Mouse (Mus musculus): ENCODE results near the gene Olfr524. TPM values are rescaled to one million over a fixed set of nuclear protein-coding genes. Genes with fewer than 3 reads are reported as not detected.

Olfr524 gene
- polyA plus RNA-seq, 1 experiment from 2014 or later, result not detected

DNA sequence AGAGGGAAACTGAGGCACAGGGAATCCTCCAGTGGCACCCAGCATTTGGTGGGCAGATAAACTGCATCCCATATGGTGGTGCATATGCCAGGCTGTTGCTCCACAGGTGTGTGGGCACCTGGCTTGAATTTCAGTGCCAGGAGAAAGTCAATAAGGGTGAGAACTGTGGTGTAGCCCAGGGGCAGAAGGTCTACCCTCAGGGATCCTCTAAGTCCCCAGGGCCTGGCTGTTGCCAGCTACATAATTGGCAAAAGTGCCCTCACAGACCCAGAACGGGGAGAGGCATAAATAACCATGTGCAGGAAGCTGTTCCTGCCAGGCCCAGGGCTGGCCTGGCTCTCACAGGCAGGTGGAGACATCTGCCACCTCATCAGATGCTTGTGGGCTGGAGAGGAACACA is 32.8 kb downstream of the Olfr524 start, which contains the start of gene Olfr523:
Gene Olfr523 (plus strand): TSS at position 282 of the 400 bp plus-strand sequence.
- WGBS, result 53% methylated on average over 1 of the region's 1 CpGs
- Histone ChIP-seq H3K4me1 (ENCODE audit: control insufficient read depth, insufficient read depth, low read length) (no peaks in the 10 kb centered on the region), H3K4me2 (replicated peaks; ENCODE audit: low read depth, low read length) (no peak within 1 kb of the TSS), H3K9ac (replicated peaks; ENCODE audit: low read depth, low read length) (no peak within 1 kb of the TSS), H3K27me3 (ENCODE audit: control insufficient read depth, insufficient read depth, low read length) (no peaks in the 10 kb centered on the region), H3K36me3 (ENCODE audit: control insufficient read depth, insufficient read depth, low read length) (no peaks in the 10 kb centered on the region), H3K9me3 (ENCODE audit: control insufficient read depth, low read depth, low read length) (no peaks in the 10 kb centered on the region), H3K27ac (ENCODE audit: low read length) (no peak within 1 kb of the TSS), H3K4me3 (ENCODE audit: low read depth, low read length) (no peak within 1 kb of the TSS)
- ATAC-seq (ENCODE audit: insufficient number of reproducible peaks, insufficient read depth, low FRiP score, low read depth), result no peak

DNA sequence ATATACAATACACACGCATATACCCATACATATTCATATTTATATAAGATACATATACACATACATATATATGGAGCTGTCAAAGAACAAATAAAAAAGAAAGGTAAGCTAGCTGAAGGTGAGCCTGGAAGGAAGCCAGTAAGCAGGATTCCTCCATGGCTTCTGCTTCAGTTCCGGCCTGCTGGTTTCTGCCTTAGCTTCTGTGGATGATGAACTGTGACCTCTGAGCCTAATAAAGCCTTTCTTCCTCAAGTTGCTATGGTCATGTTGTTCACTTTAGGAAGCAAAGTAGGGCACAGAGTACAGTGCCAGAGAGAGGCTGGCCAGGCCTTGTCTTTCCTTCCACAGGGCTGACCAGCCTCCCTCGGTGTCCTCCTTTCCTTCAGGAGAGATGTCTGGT is 34.9 kb downstream of the Olfr524 start:
- Histone ChIP-seq H3K4me3 (ENCODE audit: low read depth, low read length) (no peak overlapping the region), H3K4me1 (ENCODE audit: control insufficient read depth, insufficient read depth, low read length) (no peaks in the 10 kb centered on the region), H3K4me2 (replicated peaks; ENCODE audit: low read depth, low read length) (no peak overlapping the region), H3K27me3 (ENCODE audit: control insufficient read depth, insufficient read depth, low read length) (no peaks in the 10 kb centered on the region), H3K9ac (replicated peaks; ENCODE audit: low read depth, low read length) (no peak overlapping the region), H3K36me3 (ENCODE audit: control insufficient read depth, insufficient read depth, low read length) (no peaks in the 10 kb centered on the region), H3K27ac (ENCODE audit: low read length) (no peak overlapping the region), H3K9me3 (ENCODE audit: control insufficient read depth, low read depth, low read length) (no peaks in the 10 kb centered on the region)
- 92% methylated on average over 3 of the region's 3 CpGs for WGBS
- no peak for ATAC-seq (ENCODE audit: insufficient number of reproducible peaks, insufficient read depth, low FRiP score, low read depth)

DNA sequence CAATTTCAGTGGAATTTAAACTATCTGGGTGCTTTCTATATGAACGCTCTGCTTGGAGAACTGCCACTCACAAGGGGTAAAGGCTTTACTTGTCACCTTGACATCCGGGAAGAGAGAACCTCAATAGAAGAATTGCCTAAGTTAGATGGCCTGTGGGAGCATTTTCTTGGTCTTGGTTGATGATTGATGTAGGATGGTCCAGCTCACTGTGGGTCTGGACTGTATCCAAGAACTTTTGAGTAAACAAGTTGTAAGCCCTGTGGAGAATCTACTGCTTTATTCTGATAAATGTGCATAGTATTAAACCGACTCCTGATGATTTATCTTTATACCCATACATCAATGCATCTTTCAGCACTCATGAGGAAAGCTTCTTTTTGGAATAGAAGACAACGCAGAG is 36.4 kb downstream of the Olfr524 start:
- no peak overlapping the region for H3K4me3 ChIP-seq (ENCODE audit: low read depth, low read length)
- no peaks in the 10 kb centered on the region for H3K9me3 ChIP-seq (ENCODE audit: control insufficient read depth, low read depth, low read length)
- no peaks in the 10 kb centered on the region for H3K27me3 ChIP-seq (ENCODE audit: control insufficient read depth, insufficient read depth, low read length)
- no peaks in the 10 kb centered on the region for H3K4me1 ChIP-seq (ENCODE audit: control insufficient read depth, insufficient read depth, low read length)
- no peak for ATAC-seq (ENCODE audit: insufficient number of reproducible peaks, insufficient read depth, low FRiP score, low read depth)
- no peak overlapping the region for H3K9ac ChIP-seq (replicated peaks; ENCODE audit: low read depth, low read length)
- no peak overlapping the region for H3K4me2 ChIP-seq (replicated peaks; ENCODE audit: low read depth, low read length)
- no peaks in the 10 kb centered on the region for H3K36me3 ChIP-seq (ENCODE audit: control insufficient read depth, insufficient read depth, low read length)
- no peak overlapping the region for H3K27ac ChIP-seq (ENCODE audit: low read length)
- WGBS, result 45% methylated on average over 4 of the region's 4 CpGs

DNA sequence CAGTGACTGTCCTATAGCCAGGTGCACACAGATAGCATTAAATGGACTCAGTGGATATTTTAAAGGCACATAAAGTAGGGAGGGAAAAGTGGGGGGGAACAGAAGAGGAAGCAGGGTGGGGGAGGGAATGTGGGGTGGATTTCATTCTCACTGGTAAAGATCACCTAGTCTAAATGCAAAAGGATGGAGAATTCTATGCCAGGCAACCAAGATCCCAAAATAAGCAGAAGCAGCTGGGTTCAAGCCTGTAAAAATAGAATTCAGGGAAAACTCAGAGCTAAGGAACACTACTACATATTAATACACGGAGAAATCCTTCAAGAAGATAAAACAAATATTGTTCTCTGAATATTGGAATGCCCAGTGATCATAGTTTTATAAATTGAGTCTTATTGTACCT is 37.8 kb downstream of the Olfr524 start:
- Histone ChIP-seq H3K4me1 (ENCODE audit: control insufficient read depth, insufficient read depth, low read length) (no peaks in the 10 kb centered on the region), H3K9ac (replicated peaks; ENCODE audit: low read depth, low read length) (no peak overlapping the region), H3K36me3 (ENCODE audit: control insufficient read depth, insufficient read depth, low read length) (no peaks in the 10 kb centered on the region), H3K4me3 (ENCODE audit: low read depth, low read length) (no peak overlapping the region), H3K4me2 (replicated peaks; ENCODE audit: low read depth, low read length) (no peak overlapping the region), H3K27ac (ENCODE audit: low read length) (no peak overlapping the region), H3K27me3 (ENCODE audit: control insufficient read depth, insufficient read depth, low read length) (no peaks in the 10 kb centered on the region), H3K9me3 (ENCODE audit: control insufficient read depth, low read depth, low read length) (no peaks in the 10 kb centered on the region)
- ATAC-seq (ENCODE audit: insufficient number of reproducible peaks, insufficient read depth, low FRiP score, low read depth), result no peak
- WGBS, result 66% methylated on average over 1 of the region's 1 CpGs

DNA sequence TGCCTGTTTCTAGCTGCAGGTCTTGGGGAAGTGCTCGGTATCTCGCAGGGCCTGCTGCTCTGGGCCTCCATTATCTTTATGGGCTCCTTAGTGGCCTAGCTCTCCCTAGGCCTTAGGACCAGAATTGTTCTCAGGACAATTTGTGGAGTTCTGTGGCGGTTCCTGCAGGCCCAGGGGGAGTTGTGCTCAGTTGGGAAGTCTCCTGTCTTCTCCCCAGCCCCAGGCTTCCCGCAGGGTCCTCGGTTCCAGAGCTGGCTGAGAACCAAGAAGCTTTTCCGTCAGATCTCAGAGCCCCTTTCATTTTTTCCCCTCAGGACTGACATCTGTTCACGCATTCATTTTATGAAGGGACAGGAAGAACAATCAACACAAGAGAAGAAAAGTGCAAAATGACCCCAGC is 41.1 kb downstream of the Olfr524 start, which contains the start of gene Olfr522:
Gene Olfr522 (minus strand): TSS at position 101 of the 400 bp plus-strand sequence.
- no peak within 1 kb of the TSS for H3K27ac ChIP-seq (ENCODE audit: low read length)
- H3K9me3 ChIP-seq (ENCODE audit: control insufficient read depth, low read depth, low read length), result no peaks in the 10 kb centered on the region
- no peak within 1 kb of the TSS for H3K9ac ChIP-seq (replicated peaks; ENCODE audit: low read depth, low read length)
- WGBS, result 76% methylated on average over 7 of the region's 7 CpGs
- no peaks in the 10 kb centered on the region for H3K4me1 ChIP-seq (ENCODE audit: control insufficient read depth, insufficient read depth, low read length)
- H3K27me3 ChIP-seq (ENCODE audit: control insufficient read depth, insufficient read depth, low read length), result no peaks in the 10 kb centered on the region
- no peak within 1 kb of the TSS for H3K4me2 ChIP-seq (replicated peaks; ENCODE audit: low read depth, low read length)
- ATAC-seq (ENCODE audit: insufficient number of reproducible peaks, insufficient read depth, low FRiP score, low read depth), result no peak
- no peaks in the 10 kb centered on the region for H3K36me3 ChIP-seq (ENCODE audit: control insufficient read depth, insufficient read depth, low read length)
- no peak within 1 kb of the TSS for H3K4me3 ChIP-seq (ENCODE audit: low read depth, low read length)

DNA sequence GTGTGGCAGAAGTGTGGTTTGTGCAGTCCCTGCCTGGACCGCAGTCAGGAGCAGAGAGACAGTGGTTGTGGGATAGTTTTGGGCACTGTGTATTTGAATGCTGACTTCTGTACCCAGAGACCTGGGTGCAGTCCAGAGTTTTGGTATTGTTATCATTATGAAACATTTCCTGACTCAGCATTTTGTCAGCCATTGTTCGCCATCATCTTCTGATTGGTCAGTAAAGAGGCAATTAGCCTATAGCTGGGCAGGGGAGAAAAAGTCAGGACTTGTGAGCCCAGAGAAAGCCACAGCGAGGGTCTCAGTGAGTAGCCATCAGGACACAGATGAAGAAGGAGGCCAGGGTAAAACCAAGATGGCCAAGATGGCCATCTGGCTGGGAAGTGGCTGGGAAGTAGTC is 45.4 kb downstream of the Olfr524 start:
- H3K4me1 ChIP-seq (ENCODE audit: control insufficient read depth, insufficient read depth, low read length), result no peaks in the 10 kb centered on the region

DNA sequence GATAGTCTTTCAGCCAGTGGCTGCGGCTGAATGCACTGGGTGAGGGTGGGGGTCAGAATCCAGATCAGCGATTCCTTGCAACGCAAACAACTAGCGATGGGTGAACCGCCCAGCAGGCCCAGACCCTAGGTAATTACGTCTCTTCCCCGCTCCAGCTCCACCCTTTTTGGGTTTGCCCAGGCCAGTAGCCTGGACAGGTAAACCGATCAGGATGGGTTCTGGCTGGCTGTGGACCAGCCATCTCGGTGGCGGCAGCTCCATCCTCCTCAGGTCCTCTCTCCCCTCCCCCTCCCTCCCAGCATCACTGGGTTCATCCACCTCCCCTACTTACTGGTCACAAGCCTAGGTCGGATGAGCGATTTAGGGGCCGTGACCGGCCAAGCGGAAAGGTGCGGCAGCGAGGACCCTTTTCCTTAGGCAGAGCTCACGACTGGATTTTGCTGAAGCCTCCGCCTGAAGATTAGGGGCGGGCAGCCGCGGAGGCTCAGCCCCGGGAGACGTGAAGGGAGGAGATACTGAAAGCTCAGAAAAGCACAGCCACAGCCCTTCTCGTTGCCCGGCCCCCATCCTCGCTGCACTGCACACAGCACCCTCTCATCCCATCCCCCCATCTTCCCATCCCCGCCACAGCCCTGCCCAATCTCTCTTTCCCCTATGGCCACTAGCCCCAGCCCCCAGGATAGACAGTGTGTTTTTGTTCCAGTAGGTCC is 51.4 kb downstream of the Olfr524 start, which contains the start of gene Sprn:
Gene Sprn (minus strand): TSS at position 660 of the 710 bp plus-strand sequence.
- Histone ChIP-seq H3K9ac (replicated peaks; ENCODE audit: low read depth, low read length) (no peak within 1 kb of the TSS), H3K27me3 (ENCODE audit: control insufficient read depth, insufficient read depth, low read length) (peaks cover 11% of the 10 kb centered on the region; the same call in 1 of the 2 replicates), H3K4me3 (ENCODE audit: low read depth, low read length) (peak within 1 kb of the TSS; percentile 20; the same call in 1 of the 2 replicates), H3K9me3 (ENCODE audit: control insufficient read depth, low read depth, low read length) (no peaks in the 10 kb centered on the region), H3K36me3 (ENCODE audit: control insufficient read depth, insufficient read depth, low read length) (no peaks in the 10 kb centered on the region), H3K4me2 (replicated peaks; ENCODE audit: low read depth, low read length) (peak within 1 kb of the TSS; percentile 34), H3K27ac (ENCODE audit: low read length) (no peak within 1 kb of the TSS), H3K4me1 (ENCODE audit: control insufficient read depth, insufficient read depth, low read length) (peaks cover 5% of the 10 kb centered on the region)
- no peak for ATAC-seq (ENCODE audit: insufficient number of reproducible peaks, insufficient read depth, low FRiP score, low read depth)
- WGBS, result 3% methylated on average over 28 of the region's 28 CpGs

More for the DNA sequence above, 45.4 kb downstream of the Olfr524 start:
- no peaks in the 10 kb centered on the region for H3K27me3 ChIP-seq (ENCODE audit: control insufficient read depth, insufficient read depth, low read length)
- H3K4me3 ChIP-seq (ENCODE audit: low read depth, low read length), result no peak overlapping the region
- no peak overlapping the region for H3K9ac ChIP-seq (replicated peaks; ENCODE audit: low read depth, low read length)
- no peaks in the 10 kb centered on the region for H3K9me3 ChIP-seq (ENCODE audit: control insufficient read depth, low read depth, low read length)
- 85% methylated on average over 3 of the region's 3 CpGs for WGBS
- ATAC-seq (ENCODE audit: insufficient number of reproducible peaks, insufficient read depth, low FRiP score, low read depth), result no peak
- H3K36me3 ChIP-seq (ENCODE audit: control insufficient read depth, insufficient read depth, low read length), result no peaks in the 10 kb centered on the region
- no peak overlapping the region for H3K4me2 ChIP-seq (replicated peaks; ENCODE audit: low read depth, low read length)
- no peak overlapping the region for H3K27ac ChIP-seq (ENCODE audit: low read length)

DNA sequence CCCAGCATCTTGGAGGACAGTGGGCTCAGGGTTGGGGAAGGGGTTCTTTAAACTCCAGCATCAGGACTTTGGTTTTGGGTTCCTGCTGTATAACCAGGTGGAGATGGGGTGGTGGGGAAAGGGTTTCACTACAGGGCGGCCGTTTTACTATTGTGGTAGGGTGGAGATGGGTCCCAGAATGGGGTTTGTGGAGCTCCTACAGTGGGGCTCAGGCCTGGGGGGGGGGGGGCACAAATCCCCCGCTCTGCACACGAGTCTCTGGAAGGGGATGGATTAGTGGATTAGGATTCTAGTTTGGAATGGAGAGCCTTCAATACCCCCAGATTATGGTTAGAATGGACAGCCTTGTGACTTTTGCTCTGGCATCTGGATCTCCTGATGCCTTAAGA is 51.9 kb downstream of the Olfr524 start:
- Histone ChIP-seq H3K4me3 (ENCODE audit: low read depth, low read length) (0 out of 2 replicates have a peak overlapping the region, but pooled peaks have one; percentile 20), H3K27ac (ENCODE audit: low read length) (no peak overlapping the region), H3K27me3 (ENCODE audit: control insufficient read depth, insufficient read depth, low read length) (peaks cover 11% of the 10 kb centered on the region; the same call in 1 of the 2 replicates), H3K4me1 (ENCODE audit: control insufficient read depth, insufficient read depth, low read length) (peaks cover 5% of the 10 kb centered on the region), H3K9ac (replicated peaks; ENCODE audit: low read depth, low read length) (no peak overlapping the region), H3K9me3 (ENCODE audit: control insufficient read depth, low read depth, low read length) (no peaks in the 10 kb centered on the region), H3K4me2 (replicated peaks; ENCODE audit: low read depth, low read length) (peak overlapping the region; percentile 34), H3K36me3 (ENCODE audit: control insufficient read depth, insufficient read depth, low read length) (no peaks in the 10 kb centered on the region)
- 28% methylated on average over 4 of the region's 4 CpGs for WGBS
- no peak for ATAC-seq (ENCODE audit: insufficient number of reproducible peaks, insufficient read depth, low FRiP score, low read depth)
